Mouse (Mus musculus) right cerebral cortex, adult 18-20 months (tissue): ENCODE data around the gene Gm6465.
"Not testable (repeated sequence)": the region's sequence is repeated elsewhere in the genome, so short reads cannot be mapped to it uniquely, and the experiment has no call there.

Experiments
- DNase-seq: peaks from one replicate; pipeline ENCODE4 v3.0.0; 2022; ENCODE audit warnings: mixed read lengths

The Gm6465 gene

GRCm38 (mm10) chr5:11845239-11845638, at the start of gene Gm6465:
Gene Gm6465, plus strand, starts transcription at chr5:11845539.
- DNase-seq: not testable (repeated sequence)

GRCm38 (mm10) chr5:11845824-11846223, 485 bp downstream of the Gm6465 start:
- not testable (repeated sequence) for DNase-seq

- DNase-seq: not testable (repeated sequence)
Observed at GRCm38 (mm10) chr5:11857909-11858308, 12.6 kb downstream of the Gm6465 start.
